Mouse (Mus musculus) CD4-positive, CD25-positive, alpha-beta regulatory T cell, adult 4 months (primary cell): ENCODE measurements at regions not wholly inside any gene's neighbourhood (a gene's known extent, or its start where the extent isn't known, plus 50 kb on each side); places are given as distances from the start of the nearest gene placed in this dataset.

Experiments used
- ATAC-seq: one replicate; pipeline ENCODE4 v1.8.0; 2017

DNA sequence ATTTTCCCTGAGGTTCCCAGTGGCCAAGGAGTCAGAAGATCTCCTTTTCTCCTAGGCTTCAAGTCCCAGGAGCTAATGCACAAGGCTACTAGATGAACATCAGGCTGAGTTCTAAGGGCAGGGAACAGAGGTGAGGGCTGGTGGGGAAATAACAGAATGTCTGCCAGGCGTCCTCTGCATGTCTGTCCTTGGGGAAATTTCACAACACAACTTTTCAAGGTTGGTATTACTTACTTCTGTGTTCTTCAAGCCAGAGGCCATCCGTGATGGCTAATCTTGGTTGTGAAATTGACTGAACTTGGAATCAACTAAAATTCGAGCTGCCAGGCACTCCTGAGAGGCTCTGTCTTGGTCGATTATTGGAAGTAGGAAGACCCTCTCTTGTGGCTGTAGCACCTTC, 416.6 kb downstream of the Vrk1 start:
- no peak for ATAC-seq

DNA sequence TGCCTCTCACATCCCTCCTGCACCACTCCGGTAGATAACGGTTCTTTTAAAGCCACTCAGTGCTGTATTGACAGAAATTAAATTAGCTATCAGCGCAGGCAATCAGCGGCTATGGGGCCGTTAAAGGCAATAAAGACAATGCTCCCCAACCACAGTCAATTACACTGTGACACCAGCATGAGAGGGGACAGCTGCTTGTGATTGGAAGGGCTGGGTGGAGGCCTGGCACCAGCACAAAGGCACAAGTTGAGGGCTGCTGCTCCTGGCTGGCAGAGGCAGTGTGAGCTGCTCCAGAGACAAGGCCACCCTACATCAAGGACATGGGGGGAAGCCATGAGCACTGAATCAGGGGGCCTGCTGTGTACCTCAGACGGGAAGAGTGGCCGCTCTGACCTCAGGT, 420.0 kb downstream of the Vrk1 start:
- no peak for ATAC-seq

DNA sequence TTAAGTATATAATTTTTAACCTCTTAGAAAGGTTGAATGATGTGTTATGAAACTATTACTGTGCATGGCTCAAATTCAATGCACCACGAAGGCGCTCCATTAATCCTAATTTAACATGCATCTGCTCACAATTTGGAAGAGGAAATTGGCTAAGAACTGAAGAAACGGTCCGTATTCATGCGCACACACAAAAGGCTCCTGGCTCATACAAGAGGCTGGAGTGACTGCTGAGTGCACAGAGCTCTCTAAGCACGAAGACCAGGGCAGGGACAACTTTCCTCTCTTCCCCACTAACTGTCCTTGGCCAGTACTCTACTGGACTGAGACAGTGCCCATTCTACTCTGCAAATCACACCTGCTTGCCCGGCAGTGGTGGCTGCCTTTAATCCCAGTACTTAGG, 435.1 kb downstream of the Vrk1 start:
- ATAC-seq = no peak

DNA sequence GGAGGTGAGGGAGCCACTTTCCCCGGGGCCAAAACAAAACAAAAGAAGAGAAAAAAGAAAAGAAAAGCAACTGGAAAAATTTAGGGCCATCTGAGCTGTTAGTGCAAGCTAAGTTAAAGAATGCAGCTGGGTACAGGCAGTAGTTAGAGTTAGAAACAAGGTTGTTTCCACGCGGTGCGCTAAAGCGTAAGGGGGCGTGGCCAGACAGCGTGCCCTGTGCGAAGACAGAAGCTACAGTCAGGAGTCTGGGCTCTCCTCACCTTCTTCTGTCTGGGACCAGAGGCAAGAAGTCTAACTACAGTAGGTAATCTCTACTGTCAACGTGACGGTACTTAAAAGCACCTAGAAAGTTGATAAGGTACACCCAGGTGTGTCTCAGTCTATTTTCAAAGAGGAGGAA, 435.9 kb downstream of the Vrk1 start:
- no peak for ATAC-seq

DNA sequence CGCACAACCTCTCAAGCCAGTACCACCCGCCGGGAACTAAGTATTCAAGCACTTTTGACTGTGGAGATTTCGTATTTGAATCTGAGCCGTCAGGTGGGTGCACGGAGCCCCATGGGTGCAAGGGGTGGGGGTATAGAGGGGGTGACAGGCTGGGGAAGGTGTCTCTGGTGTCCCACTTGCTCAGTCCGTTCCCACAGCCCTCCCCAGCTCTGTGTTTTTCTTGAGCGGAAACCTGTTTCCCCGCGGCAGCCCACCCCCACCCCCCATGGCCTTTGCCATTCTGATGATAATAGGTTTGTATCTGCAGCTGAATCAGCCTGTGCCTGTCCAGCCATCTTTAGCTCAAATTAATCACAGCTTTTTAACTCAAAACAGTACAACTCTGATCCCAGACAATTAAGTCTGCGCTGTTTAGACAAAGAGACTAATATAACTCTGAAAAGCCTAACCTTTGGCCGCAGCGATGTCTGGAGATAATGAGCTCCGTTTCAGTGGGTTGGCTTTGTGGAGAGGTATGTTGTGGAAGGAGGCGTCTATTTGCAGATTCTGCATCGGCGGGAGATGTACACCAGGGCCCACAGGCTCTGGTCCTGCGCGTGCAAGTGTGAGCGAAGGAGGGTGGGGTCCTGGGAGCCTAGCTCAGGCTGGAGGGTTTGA, 437.0 kb downstream of the Vrk1 start:
- ATAC-seq = no peak

DNA sequence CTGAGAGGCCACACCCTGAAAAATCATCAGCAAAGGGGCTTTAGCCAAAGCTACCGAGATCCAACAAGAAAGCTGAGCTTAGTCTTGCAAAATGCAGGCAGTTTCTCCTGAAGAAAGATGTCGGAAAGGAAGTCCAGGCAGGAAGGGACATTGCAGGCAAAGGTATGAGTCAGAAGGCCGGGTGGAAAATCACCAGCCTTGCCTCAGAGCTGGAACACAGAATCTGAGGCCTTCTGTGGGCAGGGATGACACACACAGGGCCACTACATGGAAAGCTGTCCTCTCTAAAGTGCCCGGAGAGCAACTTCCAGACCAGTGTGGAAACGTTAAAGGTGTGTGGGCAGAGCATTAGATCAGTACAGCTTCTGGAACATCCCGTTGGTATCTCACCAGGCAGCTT, 438.5 kb downstream of the Vrk1 start:
- ATAC-seq = no peak

DNA sequence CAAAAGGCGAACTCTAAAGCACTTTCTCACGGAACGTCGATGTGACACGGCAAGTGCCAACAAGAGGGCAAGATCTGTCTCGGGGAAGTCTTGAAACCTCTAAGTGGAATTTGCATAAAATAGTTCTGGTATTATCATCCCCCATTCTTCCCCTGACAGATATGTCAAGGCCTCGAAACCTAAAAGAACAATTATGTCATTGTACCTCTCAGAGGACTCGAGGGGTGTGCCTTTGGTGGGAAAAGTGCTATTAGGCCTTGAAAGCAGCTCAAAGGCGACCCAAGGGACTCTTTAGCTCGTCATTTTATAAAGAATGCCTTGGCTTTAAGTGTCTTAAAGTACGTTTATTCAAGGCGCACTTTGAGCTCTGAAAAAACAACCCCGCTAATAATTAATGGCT, 443.5 kb downstream of the Vrk1 start:
- ATAC-seq = no peak

DNA sequence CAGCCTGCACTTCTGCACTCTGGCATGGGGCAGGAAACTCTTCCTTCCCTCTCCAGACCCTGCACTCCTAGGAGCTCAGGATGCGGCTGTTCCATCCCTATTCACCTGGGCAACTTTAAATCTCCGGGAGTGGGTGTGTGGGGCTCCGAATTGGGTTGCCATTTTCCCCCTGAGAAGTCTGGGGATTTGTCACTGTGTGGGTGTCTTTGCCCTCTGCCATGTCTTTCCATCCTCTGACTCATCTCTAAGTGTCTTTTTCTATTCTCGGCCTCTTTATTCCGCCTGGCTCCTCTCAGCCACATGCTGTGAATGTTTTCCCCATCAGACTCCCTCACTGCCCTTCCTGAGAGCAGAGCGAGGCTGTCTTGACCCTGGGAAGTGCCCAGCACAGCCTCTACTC, 448.2 kb downstream of the Vrk1 start:
- no peak for ATAC-seq

DNA sequence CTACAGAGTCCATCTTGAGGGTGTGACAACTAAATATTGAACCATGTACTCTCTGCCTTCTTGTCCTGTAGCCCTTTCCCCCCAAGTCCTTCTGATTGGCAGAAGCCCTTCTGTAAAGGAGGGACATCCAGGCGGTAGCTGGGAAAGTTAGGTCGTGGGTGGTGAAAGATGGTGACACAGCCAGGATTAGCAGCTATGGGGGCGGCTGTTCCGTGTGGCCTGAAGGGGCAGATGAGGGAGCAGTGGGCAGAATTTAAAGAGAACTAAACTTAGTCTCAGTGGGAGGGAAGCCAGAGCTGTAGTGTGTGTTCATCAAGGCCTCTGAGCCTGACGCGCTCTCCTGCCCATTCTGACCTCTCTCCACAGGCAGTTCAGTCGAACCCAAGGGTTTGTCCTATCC, 450.6 kb downstream of the Vrk1 start:
- ATAC-seq = no peak

DNA sequence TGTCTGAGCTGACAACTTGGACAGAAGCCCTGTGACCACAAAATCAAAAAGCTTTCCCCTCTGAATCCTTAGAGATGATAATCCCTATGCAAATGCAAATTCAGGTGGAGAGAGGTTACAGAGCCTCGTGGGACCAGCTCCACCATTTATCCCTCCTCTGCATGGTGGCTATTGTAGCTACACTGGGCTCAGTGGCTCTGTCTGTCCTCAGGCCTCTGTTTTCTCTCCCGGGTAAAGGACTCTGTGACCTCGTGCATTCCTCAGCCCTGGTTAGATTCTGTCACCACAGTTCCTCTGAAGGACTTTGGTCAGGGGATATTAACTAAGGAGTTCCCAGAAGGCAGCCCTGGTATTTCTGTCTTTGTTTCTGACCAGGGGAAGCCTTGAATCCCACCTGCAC, 452.3 kb downstream of the Vrk1 start:
- ATAC-seq = no peak

DNA sequence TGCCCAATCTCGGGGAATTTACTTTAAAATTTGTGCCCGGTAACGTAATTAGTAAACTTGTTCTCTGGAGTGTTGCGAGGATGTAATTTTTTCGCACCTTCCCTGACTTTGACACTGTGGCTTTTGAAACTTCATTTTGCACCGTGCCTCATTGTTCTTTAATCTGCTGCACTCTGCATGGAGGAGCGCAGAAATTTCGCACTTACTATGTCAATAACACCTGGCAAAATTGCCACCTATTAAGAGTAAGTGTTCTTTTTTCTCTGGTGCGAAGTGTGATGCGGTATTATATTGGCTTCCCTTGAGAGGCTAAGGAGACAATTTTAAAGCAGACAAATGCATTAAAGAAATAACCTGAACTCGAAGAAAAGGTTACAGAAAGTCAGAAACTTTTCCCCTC, 454.7 kb downstream of the Vrk1 start:
- no peak for ATAC-seq

DNA sequence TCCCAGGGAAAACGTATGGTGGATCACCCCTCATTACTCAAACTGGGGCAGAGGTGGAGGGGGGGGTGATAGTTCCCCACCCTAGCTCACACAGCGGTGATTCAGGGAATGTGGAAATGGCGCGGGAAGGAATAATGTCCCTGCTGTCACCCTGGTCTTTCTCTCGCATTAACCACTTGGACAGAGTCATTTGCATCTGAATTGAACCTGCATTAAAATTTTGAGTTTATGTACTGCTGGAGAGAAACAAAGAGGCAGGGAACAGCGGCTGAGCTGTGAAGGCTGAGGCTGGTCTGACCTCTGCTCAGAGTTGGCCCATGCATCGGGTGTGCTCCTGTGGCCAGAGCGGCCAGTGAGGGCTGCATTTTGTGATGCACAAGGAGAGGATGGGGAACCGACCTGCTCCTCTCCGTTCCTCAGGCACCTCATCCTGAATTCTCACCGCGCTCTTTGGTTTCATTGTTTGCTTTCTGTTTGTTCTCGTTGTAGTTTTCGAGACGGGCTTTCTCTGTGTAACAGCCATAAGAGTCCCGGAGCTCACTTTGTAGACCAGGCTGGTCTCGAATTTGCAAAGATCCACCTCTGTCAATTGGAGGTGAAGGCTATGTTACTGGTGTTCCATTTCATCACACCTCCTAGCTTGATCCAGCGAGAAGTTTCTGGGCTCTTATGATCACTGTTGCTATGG, 458.3 kb downstream of the Vrk1 start:
- no peak for ATAC-seq

DNA sequence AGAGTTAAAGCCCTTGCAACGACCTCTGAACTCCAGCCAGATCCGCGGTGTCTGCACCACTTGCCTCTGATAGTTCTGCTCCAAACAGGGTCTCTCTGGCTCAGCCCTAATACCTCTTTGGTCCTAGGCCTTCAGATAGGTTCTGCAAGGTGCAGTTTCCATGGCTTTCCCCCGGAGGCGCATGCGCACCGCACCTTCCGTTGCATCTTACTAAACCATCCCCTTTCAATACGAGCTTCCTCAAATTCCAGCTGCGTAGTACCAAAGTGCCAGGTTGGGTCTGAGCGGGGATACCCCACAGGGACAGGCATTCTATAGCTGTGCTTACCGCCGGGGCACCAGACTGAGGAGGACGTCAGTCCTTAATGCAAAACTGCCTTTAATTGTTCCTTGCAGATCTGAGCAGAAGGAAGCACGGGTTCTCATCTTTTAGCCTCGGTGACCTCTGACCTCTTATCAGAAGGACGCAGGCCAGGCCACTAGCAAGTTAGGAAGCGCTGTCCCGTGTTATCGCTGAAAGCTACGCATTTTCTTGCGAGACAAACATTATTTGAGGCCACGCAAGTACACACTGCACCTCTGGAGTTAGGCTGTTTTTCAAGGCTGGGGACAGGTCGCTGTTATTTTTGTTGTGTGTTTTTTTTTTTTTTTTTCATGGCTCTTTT, 464.6 kb downstream of the Vrk1 start:
- peak; percentile 71 for ATAC-seq

DNA sequence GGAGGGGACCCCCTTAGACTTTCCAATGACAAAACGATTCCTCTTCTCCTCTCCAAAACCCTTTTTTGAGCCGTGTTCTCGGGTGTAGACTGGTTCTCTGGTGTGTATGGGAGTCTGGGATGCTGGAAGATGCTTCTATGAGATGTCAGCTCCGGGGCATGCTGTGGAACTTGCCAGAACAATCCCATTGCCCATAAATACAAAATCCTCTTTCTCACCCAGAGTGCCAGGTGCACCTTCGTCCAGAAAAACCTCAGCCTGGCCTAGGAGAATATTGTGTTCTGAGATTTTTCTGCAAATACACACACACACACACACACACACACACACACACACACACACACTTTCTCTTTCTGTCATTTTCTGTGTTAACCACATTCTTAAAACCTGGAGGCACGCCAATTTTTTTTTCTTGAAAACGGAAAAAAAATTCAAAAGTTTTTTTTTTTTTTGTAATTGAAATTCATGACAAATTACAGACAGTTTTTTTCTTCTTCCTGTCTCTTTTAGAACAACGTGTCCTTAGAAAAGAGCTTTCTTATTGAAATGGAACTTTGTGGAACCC, 465.5 kb downstream of the Vrk1 start:
- ATAC-seq = peak; percentile 44

DNA sequence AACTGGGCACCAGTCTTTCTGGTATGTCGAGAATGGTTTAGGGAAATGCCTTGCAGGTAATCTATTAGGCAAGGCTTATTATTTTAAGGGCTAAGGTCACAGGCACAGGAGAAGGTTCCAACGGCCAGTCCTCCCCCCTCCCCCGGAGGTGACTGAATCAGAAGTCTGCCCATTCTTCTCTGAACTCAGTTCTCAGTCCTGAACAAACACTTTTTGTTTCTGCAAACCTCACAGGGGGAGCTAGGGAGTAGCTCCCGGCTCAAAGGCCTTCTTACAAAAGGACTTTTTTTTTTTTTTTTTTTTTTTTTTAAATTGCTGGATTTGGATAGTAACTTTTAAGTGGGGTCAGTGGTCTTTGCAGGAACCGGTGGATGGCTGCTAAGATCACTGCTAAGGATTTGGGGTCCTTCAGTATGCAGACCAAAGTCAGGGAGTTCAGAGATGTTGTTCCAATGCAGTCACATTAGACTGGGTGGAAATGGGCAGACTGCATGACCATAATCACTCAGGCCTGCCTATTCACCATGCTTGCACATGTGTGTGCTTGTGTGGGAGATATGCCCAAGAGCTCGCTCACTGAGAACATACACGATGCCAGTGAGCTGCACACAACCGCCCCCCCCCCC, 467.1 kb downstream of the Vrk1 start:
- ATAC-seq = no peak

DNA sequence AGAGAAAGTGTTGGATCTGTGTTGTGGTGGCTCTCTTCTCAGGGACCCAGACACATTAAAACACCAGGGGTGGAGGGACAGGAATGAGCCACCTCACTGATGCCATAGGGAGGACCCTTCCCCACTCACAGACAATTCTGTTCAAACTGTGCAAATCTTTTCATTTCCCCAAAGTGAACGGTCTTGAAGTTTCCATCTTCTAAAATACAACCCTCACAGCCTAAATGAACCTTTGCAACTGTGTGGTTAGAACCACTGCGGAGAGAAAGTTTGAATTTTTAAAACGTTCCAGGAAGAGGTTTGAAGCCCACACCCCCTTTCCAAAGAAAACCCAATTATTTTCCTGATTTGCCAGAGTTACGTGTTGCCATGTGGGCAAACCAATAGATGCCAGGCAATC, 467.7 kb downstream of the Vrk1 start:
- no peak for ATAC-seq

DNA sequence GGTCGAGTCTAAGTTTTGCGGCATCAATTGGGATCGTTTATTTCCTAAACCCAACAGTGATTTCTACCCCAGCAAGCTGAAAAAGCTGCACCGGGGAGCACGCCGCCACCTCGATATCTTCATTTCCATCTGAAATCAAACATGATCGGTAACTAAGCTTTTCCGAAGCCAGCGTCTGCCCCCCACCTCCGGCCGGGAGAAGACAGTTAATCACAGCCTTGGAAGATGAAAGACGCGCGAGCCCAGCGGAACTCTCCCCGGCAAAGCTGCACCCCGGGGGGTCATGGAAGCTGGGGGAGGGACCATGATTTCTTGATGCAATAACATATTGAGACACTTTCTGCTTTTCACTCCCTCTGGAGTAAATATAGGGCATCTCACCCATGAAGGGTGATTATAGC, 468.4 kb downstream of the Vrk1 start:
- no peak for ATAC-seq

DNA sequence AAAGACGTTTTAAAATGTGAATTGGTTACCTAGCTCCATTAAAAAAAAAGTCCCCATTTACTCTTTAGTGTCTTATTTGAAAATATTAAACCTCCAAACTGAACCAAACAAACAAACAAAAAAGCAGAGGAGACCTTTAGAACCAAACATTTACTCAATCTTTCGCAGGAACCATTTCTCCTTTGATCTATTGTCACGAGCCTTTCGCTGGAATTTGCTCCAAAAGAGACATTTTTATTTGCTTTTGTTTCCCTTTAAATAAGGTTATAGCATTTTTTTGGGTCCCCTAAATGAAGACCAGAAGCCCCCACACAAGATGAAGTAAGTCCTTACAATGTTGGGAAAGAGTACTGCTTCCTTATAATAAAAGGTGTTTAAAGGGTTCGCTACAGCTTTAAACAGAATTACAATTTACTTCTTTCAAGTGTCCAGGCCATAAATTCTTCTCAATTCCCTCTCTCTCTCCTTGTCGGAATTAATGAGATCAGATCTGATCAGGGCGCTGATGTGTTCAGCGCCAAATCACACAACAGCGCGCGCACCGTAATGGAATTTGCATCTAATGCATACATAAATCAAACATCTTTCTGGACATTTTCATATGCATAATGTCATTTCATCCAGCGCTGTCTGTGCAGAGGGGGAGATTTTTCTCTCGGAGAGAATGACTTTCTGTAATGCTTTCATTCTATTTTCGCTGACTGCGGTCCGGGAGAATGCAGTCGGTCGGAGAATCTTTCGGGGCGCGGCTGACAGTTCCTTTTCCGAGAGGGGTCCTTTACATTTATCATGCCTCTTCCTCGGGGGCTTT, 469.2 kb downstream of the Vrk1 start:
- no peak for ATAC-seq

DNA sequence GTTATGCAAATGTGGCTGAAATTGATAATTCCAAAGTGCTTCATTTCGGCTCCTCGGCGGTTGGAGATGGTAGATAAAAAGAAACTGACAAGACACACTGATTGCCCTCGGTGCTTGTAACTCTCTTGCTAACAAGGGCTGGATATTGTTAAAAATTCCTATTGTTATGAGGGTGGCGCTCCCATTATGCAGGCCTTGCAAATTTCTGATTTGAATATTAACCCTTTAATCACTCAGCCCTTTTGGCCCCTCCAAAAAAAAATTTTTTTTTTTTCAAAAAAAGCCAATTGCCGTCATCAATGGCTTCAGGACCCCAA, 469.8 kb downstream of the Vrk1 start:
- no peak for ATAC-seq

DNA sequence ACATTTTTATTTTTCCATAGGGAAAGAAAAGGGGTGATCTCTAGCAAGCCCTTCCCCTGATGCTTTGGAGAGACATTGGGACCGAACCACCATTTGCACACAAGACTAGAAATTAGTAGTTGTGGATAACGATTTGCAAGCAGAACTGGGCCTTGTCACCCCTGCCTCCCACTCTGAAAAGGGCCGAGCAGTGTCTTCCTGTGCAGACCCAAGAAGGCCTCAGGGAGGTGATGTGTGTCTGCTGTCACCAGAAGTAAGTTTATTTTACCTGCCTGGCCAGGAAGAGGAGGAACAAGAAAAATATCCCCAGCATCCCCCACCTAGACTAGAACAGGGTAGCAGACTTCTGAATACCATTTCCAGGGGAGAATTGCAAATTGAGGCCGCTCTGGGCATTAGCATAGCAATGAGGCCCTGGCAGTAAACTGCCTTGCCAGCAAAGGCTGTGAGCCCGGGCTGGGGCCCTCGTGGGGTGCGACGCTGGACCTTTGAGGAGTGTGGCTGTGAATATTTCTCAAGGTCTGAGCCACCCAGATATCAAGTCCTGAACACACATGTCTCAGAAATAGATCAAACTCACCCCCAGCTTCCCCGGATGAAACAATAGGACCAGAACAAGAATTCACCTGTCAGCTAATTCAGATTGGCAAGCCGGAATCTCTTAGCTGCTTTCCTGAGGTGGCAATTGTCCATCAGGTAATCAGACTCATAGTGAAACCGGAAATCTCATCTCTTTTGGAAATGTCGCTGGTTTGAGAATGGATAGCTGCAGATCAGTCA, 470.4 kb downstream of the Vrk1 start:
- ATAC-seq = no peak

DNA sequence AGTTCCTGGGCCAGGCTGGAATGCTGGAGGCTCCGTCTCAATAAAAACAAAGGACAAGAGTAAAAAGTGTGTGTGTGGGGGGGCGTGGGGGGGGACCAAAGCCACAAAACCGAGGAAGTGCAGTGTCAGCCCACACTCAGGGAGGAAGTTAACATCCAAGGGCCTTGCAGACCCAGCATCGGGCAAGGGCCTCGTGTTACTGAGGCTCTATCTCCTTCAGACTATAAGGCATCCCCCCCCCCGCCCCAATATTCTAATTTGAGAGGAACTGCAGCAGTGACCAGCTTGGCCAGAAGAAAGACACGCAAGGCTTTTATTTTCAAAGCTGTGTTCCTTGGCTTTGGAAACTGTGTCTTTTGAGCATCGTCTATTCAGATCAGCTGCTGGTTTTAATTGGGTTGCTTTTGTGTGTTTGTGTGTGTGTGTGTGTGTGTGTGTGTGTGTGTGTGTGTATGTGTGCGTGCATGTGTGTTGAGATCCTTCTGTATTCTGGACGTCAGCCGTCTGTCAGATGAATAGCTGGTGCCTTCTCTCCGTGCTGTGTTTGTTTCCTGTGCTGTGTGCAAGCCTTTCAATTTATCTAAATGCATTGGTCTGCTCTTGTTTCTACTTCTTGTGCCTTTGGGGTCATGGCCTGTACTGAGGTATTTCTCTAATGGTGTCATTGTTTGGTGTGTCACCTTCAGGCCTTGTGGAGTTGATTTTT, 491.7 kb downstream of the Vrk1 start:
- ATAC-seq = no peak
